Comparison of ENCODE assay signal across 8 mouse cellular contexts in the genomic region with DNA sequence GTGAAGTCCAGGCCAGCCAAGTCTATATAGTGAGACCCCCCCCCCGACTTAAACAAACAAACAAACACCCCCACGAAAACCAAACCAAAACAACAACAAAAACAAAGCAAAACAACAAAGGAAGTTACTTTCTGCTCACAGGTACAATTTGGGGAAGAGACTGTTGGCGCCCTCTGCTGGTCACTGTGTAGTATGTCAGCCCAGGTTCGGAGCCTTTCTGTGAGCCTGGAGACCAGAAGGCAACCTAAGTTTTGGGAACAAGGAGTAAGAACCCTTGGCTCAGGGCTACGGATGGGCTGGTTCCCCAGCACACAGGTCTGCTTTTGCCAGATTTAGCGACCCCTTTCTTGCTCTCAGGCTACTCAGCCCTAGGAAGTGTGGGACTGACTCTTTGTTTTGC. TPM values are rescaled to one million over a fixed set of nuclear protein-coding genes. Genes with fewer than 3 reads are reported as not detected.
DNase-seq lines count a peak whose midpoint lies in the region; ATAC-seq and TF ChIP-seq lines count a peak whose summit lies in the region.

No protein-coding gene starts in this region.

- TF ChIP-seq POLR2A in brain, embryonic 14.5 days (IDR thresholded peaks at IDR 0.05; ENCODE audit: borderline replicate concordance, extremely low read depth, insufficient read depth, insufficient read length, poor library complexity, severe bottlenecking): no peak

- H3K36me3 ChIP-seq in limb, embryonic 10.5 days: no peaks in the 10 kb centered on the region

- H3K4me3 ChIP-seq in limb, embryonic 10.5 days: no peak overlapping the region

- peak; percentile 37 for ATAC-seq in inflammation-experienced regulatory T-cells, adult 6 months

- 13% methylated on average over 6 of the region's 6 CpGs for WGBS in limb, embryonic 10.5 days

- peak; percentile 91 for TF ChIP-seq CTCF in brain, embryonic 14.5 days (IDR thresholded peaks at IDR 0.05; ENCODE audit: borderline replicate concordance, extremely low read depth, insufficient read depth, insufficient read length)

- peaks cover 12% of the 10 kb centered on the region; the same call in 1 of the 2 replicates for H3K4me1 ChIP-seq in limb, embryonic 10.5 days

- H3K9me3 ChIP-seq in limb, embryonic 10.5 days (replicated peaks): no peaks in the 10 kb centered on the region

- DNase-seq in urinary bladder, adult 18-20 months (ENCODE audit: low spot score in 2 of 2): peak; percentile 50 to 58
- DNase-seq in urinary bladder, postnatal 10 days (ENCODE audit: low spot score): no peak
- peak; percentile 68 for DNase-seq in brain, embryonic 14.5 days (ENCODE audit: low read depth)
- DNase-seq in fibroblast of lung, adult 2 months (ENCODE audit: low read depth): peak; percentile 22
- peak; percentile 84 for DNase-seq in limb, embryonic 10.5 days (ENCODE audit: low spot score)
- DNase-seq in retina, postnatal 7 days (ENCODE audit: low read depth, low spot score): peak; percentile 36
- DNase-seq in urinary bladder, postnatal 14 days (ENCODE audit: low spot score): peak; percentile 59

- no peaks in the 10 kb centered on the region for H3K27me3 ChIP-seq in limb, embryonic 10.5 days (ENCODE audit: low read depth, poor library complexity, severe bottlenecking)

- peak overlapping the region; percentile 50; the same call in 1 of the 2 replicates for H3K27ac ChIP-seq in limb, embryonic 10.5 days

RNA-seq across cellular contexts. Expression of a gene that starts 49.5 kb away (rescaled TPM):
- polyA plus RNA-seq in brain, embryonic 14.5 days (2012; rRNA removed): 0.03 and 0.07 TPM in 2 replicates
- polyA plus RNA-seq in inflammation-experienced regulatory T-cells, adult 6 months (2017; shearing (Covaris generic)): under 1 TPM in 2 of 3 experiments, not detected in 1; 0.15 to 0.17 TPM
- not detected in 2 replicates for polyA plus RNA-seq in limb, embryonic 10.5 days (2016; fragmentation: Nextera tagmentation; extraction: Ambion mirVana)
